Mouse (Mus musculus) limb, embryonic 11.5 days (tissue): ENCODE data around the gene Tgtp2. TPM values are rescaled to one million over a fixed set of nuclear protein-coding genes. Genes with fewer than 3 reads are reported as not detected.
"Not testable (repeated sequence)": the region's sequence is repeated elsewhere in the genome, so short reads cannot be mapped to it uniquely, and the experiment has no call there.

Source experiments
- ATAC-seq: fragments of 200-750 bp; cut with Nextera tagmentation; 2 replicates; pipeline ENCODE4 v1.8.0; 2017; ENCODE audit warnings: low read depth; ENCODE audit not compliant: insufficient number of reproducible peaks, low FRiP score, low TSS enrichment
- DNase-seq: peaks from one replicate; pipeline ENCODE4 v3.0.0-alpha.2; 2015; ENCODE audit warnings: low spot score
- H3K27ac ChIP-seq: fragments of 300-500 bp; sonication (generic); replicated peaks from 2 replicates; pipeline ENCODE4 v1.5.1; 2014; ENCODE audit warnings: low read depth, mild to moderate bottlenecking, low read length
- H3K27me3 ChIP-seq: fragments of 300-500 bp; sonication (generic); 2 replicates; pipeline ENCODE4 v1.6.1; 2014; ENCODE audit warnings: mild to moderate bottlenecking, low read length, mixed read lengths; ENCODE audit not compliant: control insufficient read depth, insufficient read depth
- H3K36me3 ChIP-seq: fragments of 300-500 bp; sonication (generic); 2 replicates; pipeline ENCODE4 v1.6.1; 2014; ENCODE audit warnings: mild to moderate bottlenecking, low read length, moderate library complexity, mixed read lengths; ENCODE audit not compliant: control insufficient read depth, insufficient read depth
- H3K4me1 ChIP-seq: fragments of 300-500 bp; sonication (generic); 2 replicates; pipeline ENCODE4 v1.6.1; 2014; ENCODE audit warnings: low read length, mixed read lengths; ENCODE audit not compliant: control insufficient read depth, insufficient read depth
- H3K4me2 ChIP-seq: fragments of 300-500 bp; sonication (generic); 2 replicates; pipeline ENCODE4 v1.6.1; 2014; ENCODE audit warnings: low read depth, mild to moderate bottlenecking, moderate library complexity; ENCODE audit not compliant: severe bottlenecking
- H3K4me3 ChIP-seq: fragments of 300-500 bp; sonication (generic); 2 replicates; pipeline ENCODE4 v1.5.1; 2014; ENCODE audit warnings: low read depth, low read length
- H3K9ac ChIP-seq: fragments of 300-500 bp; sonication (generic); 2 replicates; pipeline ENCODE4 v1.6.1; 2014; ENCODE audit warnings: mild to moderate bottlenecking, low read length
- H3K9me3 ChIP-seq: fragments of 300-500 bp; sonication (generic); 2 replicates; pipeline ENCODE4 v1.6.1; 2016; ENCODE audit warnings: low read length; ENCODE audit not compliant: control insufficient read depth
- WGBS: fragments of 180-500 bp; shearing (Covaris S2); extraction: QIAGEN DNeasy Blood & Tissue Kit; methylation state at CpG from one replicate; pipeline ENCODE4 v1.1.7; 2014; 5-methylcytosine and 5-hydroxymethylcytosine counted together
- polyA plus RNA-seq: library from polyadenylated mRNA; unstranded; fragments of >200 nt; fragmentation: Nextera tagmentation; extraction: Ambion mirVana; gene quantifications from 2 replicates; pipeline ENCODE4 v1.2.1, GENCODE M21; 2014

The Tgtp2 gene
- polyA plus RNA-seq, 1 experiment from 2014 or later = not detected

DNA sequence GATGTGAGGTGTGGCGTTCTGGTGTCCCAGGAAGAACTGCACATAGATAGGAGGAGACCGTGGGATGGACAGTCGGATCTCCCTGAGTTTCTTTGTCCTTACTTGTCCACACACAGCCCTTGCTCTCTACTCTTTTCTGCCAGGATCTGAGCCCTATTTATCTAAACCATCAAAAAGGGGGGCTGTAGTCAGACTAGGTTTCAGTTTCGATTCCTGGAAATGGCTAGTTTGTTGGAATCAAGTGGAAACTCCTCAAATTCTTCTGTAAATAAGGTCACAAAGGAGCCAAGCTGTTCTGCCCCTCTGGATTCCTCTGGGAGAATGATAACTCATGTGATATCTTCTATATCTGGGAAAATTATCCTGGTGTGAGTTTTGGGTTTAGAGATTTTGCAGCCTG, 17.4 kb upstream of the Tgtp2 start:
- 86% methylated on average over 4 of the region's 4 CpGs for WGBS
- no peak for ATAC-seq

DNA sequence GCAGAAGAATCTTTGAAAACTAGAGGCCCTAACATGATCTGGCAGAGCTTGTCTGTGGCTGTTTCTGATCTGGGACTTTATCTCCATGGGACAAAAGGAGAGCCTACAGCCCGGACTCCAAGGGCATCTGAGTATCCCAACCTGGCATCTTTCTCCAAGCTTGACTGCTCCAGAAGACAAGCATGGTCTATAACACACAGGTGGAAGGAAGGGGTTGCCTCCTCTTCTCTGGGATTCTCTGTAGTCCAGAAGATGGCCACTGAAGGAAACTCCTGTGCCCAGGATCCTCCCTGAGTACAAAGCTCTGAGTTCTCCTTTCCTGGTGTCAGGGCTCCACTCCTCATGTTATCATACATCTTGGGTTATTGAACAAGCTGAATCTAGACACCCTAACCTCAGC, 16.6 kb upstream of the Tgtp2 start:
- H3K4me3 ChIP-seq = no peak overlapping the region
- no peaks in the 10 kb centered on the region for H3K9me3 ChIP-seq
- H3K4me2 ChIP-seq = no peak overlapping the region
- no peaks in the 10 kb centered on the region for H3K4me1 ChIP-seq
- no peak for ATAC-seq
- H3K36me3 ChIP-seq = no peaks in the 10 kb centered on the region
- no peak overlapping the region for H3K27ac ChIP-seq
- 83% methylated on average over 1 of the region's 1 CpGs for WGBS
- H3K9ac ChIP-seq = no peak overlapping the region
- no peaks in the 10 kb centered on the region for H3K27me3 ChIP-seq
- no peak for DNase-seq

More for the DNA sequence above, 17.4 kb upstream of the Tgtp2 start:
- Histone ChIP-seq H3K36me3 (no peaks in the 10 kb centered on the region), H3K4me1 (no peaks in the 10 kb centered on the region), H3K4me3 (no peak overlapping the region), H3K27me3 (no peaks in the 10 kb centered on the region), H3K9me3 (no peaks in the 10 kb centered on the region), H3K9ac (no peak overlapping the region), H3K27ac (no peak overlapping the region), H3K4me2 (no peak overlapping the region)
- no peak for DNase-seq

DNA sequence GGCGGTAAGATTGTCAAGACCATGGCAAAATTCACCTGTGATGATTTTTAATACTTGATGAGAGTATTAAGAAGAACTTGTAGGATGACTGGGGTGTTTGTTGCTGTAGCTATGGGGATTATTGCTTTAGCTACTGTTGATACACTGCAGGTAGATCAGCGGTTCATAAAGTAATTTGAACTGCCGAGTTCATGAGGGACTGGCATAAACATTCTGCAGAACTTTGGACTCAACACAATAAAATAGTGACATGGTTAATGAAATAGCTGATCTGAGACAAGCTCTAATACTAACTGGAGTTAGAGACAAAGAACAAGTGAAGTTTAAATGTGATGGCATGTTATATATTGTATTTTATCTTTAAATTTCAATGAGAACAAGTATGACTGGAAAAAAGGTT, 14.7 kb upstream of the Tgtp2 start:
- WGBS = 85% methylated on average over 3 of the region's 3 CpGs
- Histone ChIP-seq H3K4me3 (no peak overlapping the region), H3K27me3 (no peaks in the 10 kb centered on the region), H3K27ac (no peak overlapping the region), H3K9me3 (no peaks in the 10 kb centered on the region), H3K4me1 (no peaks in the 10 kb centered on the region), H3K36me3 (no peaks in the 10 kb centered on the region), H3K4me2 (no peak overlapping the region), H3K9ac (no peak overlapping the region)
- no peak for ATAC-seq
- no peak for DNase-seq

DNA sequence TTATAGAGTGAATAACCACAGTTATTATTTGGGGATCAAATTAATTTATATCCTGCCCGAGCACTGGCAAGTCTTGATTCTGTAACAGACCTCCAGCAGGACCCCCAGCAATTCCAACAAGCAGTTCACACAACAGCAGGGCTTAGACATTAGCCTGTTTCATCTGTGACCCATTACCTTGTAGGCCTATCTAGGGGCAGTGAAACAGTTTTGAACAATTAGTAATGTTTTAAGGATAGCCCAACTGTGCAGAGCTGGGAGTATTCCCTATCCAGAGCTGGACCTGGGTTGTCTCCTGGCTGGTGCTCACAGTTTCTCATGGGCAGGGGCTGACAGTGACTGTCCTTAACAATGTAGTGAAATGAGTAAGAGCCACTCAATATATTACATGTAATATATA, 13.0 kb upstream of the Tgtp2 start:
- H3K4me3 ChIP-seq = no peak overlapping the region
- H3K4me2 ChIP-seq = no peak overlapping the region
- no peaks in the 10 kb centered on the region for H3K27me3 ChIP-seq
- H3K4me1 ChIP-seq = no peaks in the 10 kb centered on the region
- H3K27ac ChIP-seq = no peak overlapping the region
- H3K9ac ChIP-seq = no peak overlapping the region
- DNase-seq = no peak
- H3K9me3 ChIP-seq = no peaks in the 10 kb centered on the region
- ATAC-seq = no peak
- no peaks in the 10 kb centered on the region for H3K36me3 ChIP-seq
- WGBS = 72% methylated on average over 1 of the region's 1 CpGs

DNA sequence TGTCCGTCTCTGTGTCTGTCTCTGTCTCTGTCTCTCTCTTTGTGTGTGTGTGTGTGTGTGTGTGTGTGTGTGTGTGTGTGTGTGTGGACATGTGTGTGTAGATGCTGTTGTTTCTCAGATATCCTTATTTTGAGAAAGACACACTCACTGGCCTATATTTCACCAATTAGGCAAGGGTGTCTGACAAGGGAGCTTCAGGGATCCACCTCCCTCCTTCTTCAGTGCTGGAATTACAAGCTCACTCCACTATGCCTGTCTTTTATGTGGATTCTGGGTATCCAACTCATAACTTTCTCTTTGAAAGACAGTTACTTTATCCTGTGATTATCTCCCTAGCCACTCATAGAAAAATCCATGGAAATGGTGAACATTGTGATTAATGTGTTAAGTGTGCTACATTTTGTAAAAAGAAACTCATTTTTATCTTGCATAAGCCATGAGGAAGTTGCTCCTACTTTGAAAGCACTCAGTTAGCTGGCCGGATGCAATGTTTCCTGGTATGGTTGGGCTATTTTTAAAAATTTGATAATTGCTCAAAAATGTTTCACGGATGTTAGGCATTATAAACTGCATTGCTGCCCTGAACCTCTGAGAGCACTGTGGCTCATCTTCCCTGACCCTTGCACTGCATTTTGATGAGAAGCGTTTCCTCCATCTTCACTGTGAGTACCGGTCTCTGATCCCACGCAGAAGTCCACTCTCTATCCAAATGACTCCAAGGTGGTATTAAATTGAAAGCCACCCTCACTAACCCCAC, 12.2 kb upstream of the Tgtp2 start, which contains the start of gene Ifi47:
TSS of gene Ifi47 (plus strand) at position 587 of the 757 bp plus-strand sequence.
- not testable (repeated sequence) for H3K4me1 ChIP-seq, H3K4me2 ChIP-seq, H3K36me3 ChIP-seq, H3K9ac ChIP-seq, H3K4me3 ChIP-seq, H3K27me3 ChIP-seq, ATAC-seq, H3K27ac ChIP-seq, H3K9me3 ChIP-seq, DNase-seq
- 82% methylated on average over 6 of the region's 6 CpGs for WGBS

DNA sequence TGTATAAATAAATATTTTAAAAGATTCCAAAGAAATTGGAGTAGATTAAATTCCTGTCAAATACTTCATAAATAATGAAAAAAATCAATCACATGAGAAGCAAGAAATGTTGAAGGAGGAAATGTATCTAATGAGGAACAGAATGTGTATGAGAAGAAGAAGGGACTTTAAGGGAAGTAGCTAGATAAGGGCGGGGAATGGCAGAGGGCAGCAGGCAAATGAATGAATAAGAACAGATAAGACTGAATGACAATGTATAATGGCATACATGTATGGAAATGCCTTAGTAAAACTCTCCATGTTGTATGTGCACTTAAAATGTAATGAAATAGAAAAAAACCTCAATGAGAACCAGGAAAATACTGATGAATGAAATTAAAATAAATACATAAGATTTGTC, 4.4 kb upstream of the Tgtp2 start:
- Histone ChIP-seq H3K36me3 (no peaks in the 10 kb centered on the region), H3K4me2 (no peak overlapping the region), H3K4me1 (no peaks in the 10 kb centered on the region), H3K4me3 (no peak overlapping the region), H3K9ac (no peak overlapping the region), H3K27ac (no peak overlapping the region), H3K27me3 (no peaks in the 10 kb centered on the region), H3K9me3 (no peaks in the 10 kb centered on the region)
- DNase-seq (no peak), ATAC-seq (no peak)
- WGBS = 86% methylated on average over 1 of the region's 1 CpGs

DNA sequence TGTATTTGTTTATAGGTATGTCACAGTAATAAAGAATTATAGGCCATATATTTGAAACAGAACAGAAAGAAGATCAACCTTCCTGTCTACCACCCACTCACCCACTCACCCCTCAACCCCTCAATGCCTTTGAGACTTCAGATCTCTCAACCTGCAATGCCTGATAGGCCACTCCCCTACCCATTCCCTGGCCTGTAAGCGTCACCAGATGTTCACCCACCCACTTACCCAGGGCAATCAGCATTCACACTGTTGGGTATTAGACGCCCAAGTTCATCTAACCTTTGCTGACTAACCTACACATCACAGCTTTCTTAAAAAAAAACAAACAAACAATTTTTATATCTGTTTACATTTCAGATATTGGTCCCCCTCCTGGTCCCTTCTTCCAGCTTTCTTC, 2.1 kb downstream of the Tgtp2 start:
- 56% methylated on average over 2 of the region's 2 CpGs for WGBS
- H3K36me3 ChIP-seq, ATAC-seq, H3K4me1 ChIP-seq, DNase-seq, H3K4me2 ChIP-seq, H3K9me3 ChIP-seq, H3K27me3 ChIP-seq, H3K9ac ChIP-seq, H3K27ac ChIP-seq, H3K4me3 ChIP-seq: not testable (repeated sequence)

DNA sequence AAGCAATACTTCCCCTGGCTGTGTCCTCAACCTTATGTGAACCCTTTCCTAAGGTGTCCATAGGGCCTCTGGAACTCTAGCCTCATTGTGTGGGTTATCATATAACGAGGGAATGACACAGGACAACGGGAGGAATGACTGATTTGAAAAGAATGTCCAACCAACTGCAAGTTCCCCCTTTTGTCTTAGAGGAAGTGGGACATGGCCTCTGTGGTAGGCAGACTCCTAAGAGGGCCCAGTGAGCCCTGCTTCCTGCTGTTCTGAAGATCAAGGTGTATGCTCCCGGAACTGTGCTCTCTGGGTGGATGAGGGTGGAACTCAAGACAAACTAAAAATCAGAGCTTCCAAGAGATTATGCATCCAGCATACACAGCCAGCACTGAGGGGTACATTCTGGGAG, 3.9 kb downstream of the Tgtp2 start:
- not testable (repeated sequence) for H3K27ac ChIP-seq, H3K4me3 ChIP-seq, H3K4me2 ChIP-seq, H3K9me3 ChIP-seq, H3K27me3 ChIP-seq, H3K4me1 ChIP-seq, DNase-seq, H3K36me3 ChIP-seq, H3K9ac ChIP-seq, ATAC-seq
- WGBS = 68% methylated on average over 2 of the region's 3 CpGs

DNA sequence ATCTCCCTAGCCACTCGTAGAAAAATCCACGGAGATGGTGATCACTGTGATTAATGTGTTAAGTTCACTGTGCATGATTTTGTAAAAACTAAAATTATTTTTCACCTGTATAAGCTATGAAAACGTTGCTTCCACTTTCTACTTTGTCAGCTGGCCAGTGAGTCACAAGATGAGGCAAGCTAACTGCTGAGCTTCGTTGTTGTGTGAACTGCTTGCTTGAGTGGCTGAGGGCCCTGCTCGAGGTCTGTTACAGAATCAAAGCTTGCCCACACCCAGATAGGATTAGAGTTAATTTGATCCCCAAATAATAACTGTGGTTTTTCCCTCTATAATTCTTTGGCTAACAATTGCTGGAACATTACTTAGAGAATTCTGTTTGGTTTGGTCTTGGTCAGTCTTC, 12.1 kb downstream of the Tgtp2 start:
- not testable (repeated sequence) for H3K9ac ChIP-seq, H3K27ac ChIP-seq, H3K4me3 ChIP-seq, DNase-seq, H3K36me3 ChIP-seq, ATAC-seq, H3K9me3 ChIP-seq, H3K4me1 ChIP-seq, H3K4me2 ChIP-seq, H3K27me3 ChIP-seq
- no CpG with 5 or more reads among the region's 5 CpGs for WGBS
